Mouse (Mus musculus): ENCODE measurements around the gene Ofcc1. TPM values are rescaled to one million over a fixed set of nuclear protein-coding genes. Genes with fewer than 3 reads are reported as not detected.

Gene Ofcc1
- polyA plus RNA-seq, 1 experiment from 2014 or later: 0.27 TPM

- no peak for ATAC-seq (ENCODE audit: insufficient number of reproducible peaks, insufficient read depth, low FRiP score, low TSS enrichment, low read depth)
- WGBS: 37% methylated on average over 18 of the region's 18 CpGs
- no peak overlapping the region for H3K27ac ChIP-seq
- H3K4me3 ChIP-seq: no peak overlapping the region
- H3K27me3 ChIP-seq: peaks cover 8% of the 10 kb centered on the region; the same call in 1 of the 2 replicates
- H3K36me3 ChIP-seq: no peaks in the 10 kb centered on the region
- H3K4me1 ChIP-seq: peaks cover 9% of the 10 kb centered on the region
- H3K9me3 ChIP-seq: no peaks in the 10 kb centered on the region
- H3K4me2 ChIP-seq: peak overlapping the region; percentile 32; the same call in 1 of the 2 replicates
- H3K9ac ChIP-seq: no peak overlapping the region
These were observed 381.8 kb downstream of the Ofcc1 start for GRCm38 (mm10) chr13:39979294-39980061.

GRCm38 (mm10) chr13:39968349-39969016 lies 392.8 kb downstream of the Ofcc1 start:
- Histone ChIP-seq H3K27ac (no peak overlapping the region), H3K36me3 (no peaks in the 10 kb centered on the region), H3K4me1 (peaks cover 8% of the 10 kb centered on the region; the same call in 1 of the 2 replicates), H3K27me3 (no peaks in the 10 kb centered on the region), H3K9me3 (peaks cover 5% of the 10 kb centered on the region; the same call in 1 of the 2 replicates), H3K4me3 (no peak overlapping the region), H3K9ac (no peak overlapping the region), H3K4me2 (no peak overlapping the region)
- no peak for ATAC-seq (ENCODE audit: insufficient number of reproducible peaks, insufficient read depth, low FRiP score, low TSS enrichment, low read depth)
- WGBS: 42% methylated on average over 8 of the region's 8 CpGs

DNA sequence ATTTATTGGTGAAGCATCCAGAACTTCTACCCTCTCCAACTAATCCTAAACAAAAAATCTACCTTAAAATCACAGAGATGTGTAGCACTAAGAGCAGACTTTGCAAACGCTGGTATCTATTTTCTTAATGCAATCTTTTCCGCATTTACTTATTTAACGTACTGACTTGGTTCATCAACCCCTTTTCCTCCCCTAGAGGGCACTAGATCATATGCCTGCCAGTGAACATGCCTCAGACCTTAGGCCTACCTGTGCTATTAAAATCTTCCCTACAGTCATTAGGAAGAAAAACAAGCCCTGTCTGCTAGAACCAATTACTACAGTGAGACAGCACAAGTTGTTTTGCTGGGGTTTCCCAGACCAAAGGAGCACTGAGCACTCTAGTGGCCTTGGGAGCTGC lies 404.0 kb downstream of the Ofcc1 start:
- Histone ChIP-seq H3K9ac (no peak overlapping the region), H3K27ac (no peak overlapping the region), H3K4me2 (no peak overlapping the region), H3K4me1 (no peaks in the 10 kb centered on the region), H3K27me3 (no peaks in the 10 kb centered on the region), H3K36me3 (no peaks in the 10 kb centered on the region), H3K9me3 (no peaks in the 10 kb centered on the region), H3K4me3 (no peak overlapping the region)
- 71% methylated on average over 3 of the region's 3 CpGs for WGBS
- no peak for ATAC-seq (ENCODE audit: insufficient number of reproducible peaks, insufficient read depth, low FRiP score, low TSS enrichment, low read depth)

GRCm38 (mm10) chr13:39956017-39956416 lies 405.2 kb downstream of the Ofcc1 start:
- 77% methylated on average over 5 of the region's 5 CpGs for WGBS
- ATAC-seq (ENCODE audit: insufficient number of reproducible peaks, insufficient read depth, low FRiP score, low TSS enrichment, low read depth): no peak
- Histone ChIP-seq H3K27me3 (no peaks in the 10 kb centered on the region), H3K9me3 (no peaks in the 10 kb centered on the region), H3K9ac (no peak overlapping the region), H3K4me3 (no peak overlapping the region), H3K36me3 (no peaks in the 10 kb centered on the region), H3K4me1 (no peaks in the 10 kb centered on the region), H3K4me2 (no peak overlapping the region), H3K27ac (no peak overlapping the region)
